Mouse (Mus musculus): ENCODE measurements at regions not wholly inside any gene's neighbourhood (a gene's known extent, or its start where the extent isn't known, plus 50 kb on each side); places are given as distances from the start of the nearest gene placed in this dataset.

DNA sequence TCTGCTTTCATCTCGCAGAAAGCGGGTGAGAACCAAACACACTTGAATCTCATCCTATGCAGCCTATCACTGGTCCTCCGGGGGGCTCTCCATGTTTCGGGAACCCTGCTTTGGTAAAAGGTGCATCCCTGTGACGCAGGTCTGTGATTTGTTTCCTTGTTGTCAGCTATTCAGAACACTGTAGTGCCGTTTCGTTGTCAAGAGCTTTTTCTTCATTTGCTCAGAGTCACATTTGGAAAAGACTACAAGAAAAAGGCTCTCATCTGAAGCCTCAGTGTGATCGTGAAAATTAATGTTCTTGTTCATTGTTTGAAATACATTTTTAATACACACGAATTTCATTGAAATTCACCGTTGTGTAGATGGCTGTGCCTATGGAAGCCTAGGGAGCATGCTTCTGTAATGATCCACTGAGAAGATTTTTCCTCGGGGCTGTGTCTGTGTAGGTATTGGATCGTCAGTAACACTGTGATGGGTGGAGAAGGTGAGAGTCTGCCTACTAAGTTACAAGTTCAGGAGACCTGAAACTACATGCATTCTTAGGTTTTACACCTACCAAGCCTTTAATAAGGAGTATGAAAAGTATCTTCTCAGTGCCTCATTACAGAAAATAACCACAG lies 112.0 kb upstream of the Paqr3 start:
- ATAC-seq (ENCODE audit: insufficient read depth) (no peak), DNase-seq (no peak)
- no peak overlapping the region for H3K27ac ChIP-seq (ENCODE audit: low read depth)
- H3K9ac ChIP-seq = no peak overlapping the region
- H3K9me3 ChIP-seq (ENCODE audit: low read depth, low read length) = no peaks in the 10 kb centered on the region
- no peaks in the 10 kb centered on the region for H3K4me1 ChIP-seq (ENCODE audit: insufficient read depth)
- no peak overlapping the region for H3K4me3 ChIP-seq (ENCODE audit: low read depth, low read length)
- H3K27me3 ChIP-seq (ENCODE audit: insufficient read depth, low read length) = no peaks in the 10 kb centered on the region
- no peaks in the 10 kb centered on the region for H3K36me3 ChIP-seq (ENCODE audit: insufficient read depth)
- WGBS = 76% methylated on average over 12 of the region's 12 CpGs
- no peak for TF ChIP-seq CTCF (IDR thresholded peaks at IDR 0.05; ENCODE audit: low read depth)
- H3K4me2 ChIP-seq = no peak overlapping the region

DNA sequence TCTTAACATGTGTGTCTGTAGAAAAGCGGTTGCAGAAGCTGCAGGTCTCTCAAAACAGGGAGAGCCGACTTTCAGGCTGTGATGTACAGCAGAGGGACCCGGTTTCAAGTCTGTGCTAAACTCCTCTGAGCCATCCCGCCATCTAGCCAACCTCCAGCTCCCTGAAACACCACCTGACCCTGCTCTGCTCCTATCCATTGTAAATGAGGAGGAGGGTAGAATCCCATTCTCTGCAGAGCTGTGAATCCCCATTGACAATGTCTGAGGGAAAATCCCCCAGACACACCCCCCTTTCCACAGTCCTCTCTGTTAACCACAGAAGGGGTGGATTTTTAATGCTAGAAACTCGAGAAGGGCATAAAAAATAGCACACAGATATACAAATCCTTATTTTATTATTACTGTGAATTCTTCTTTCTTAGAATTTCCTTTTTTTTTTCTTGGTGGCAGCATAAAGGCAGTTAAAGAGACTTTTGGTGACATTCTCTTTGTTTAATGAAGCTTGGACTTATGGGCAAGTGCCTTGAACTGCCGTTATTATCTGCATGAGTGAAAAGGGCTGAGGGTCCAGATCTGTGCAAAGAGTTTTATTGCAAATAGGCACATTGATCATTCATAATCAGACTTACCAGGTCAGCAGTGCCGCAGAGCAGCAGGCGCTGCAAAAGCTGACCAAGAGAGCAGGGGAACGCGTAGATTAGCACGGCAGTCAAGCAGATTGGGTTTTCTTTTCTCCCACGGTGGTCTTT lies 111.3 kb upstream of the Paqr3 start:
- no peak for TF ChIP-seq CTCF (IDR thresholded peaks at IDR 0.05; ENCODE audit: low read depth)
- DNase-seq (no peak), ATAC-seq (ENCODE audit: insufficient read depth) (no peak)
- no peaks in the 10 kb centered on the region for H3K36me3 ChIP-seq (ENCODE audit: insufficient read depth)
- no peak overlapping the region for H3K4me2 ChIP-seq
- no peak overlapping the region for H3K9ac ChIP-seq
- no peaks in the 10 kb centered on the region for H3K27me3 ChIP-seq (ENCODE audit: insufficient read depth, low read length)
- no peak overlapping the region for H3K27ac ChIP-seq (ENCODE audit: low read depth)
- no peaks in the 10 kb centered on the region for H3K9me3 ChIP-seq (ENCODE audit: low read depth, low read length)
- no peaks in the 10 kb centered on the region for H3K4me1 ChIP-seq (ENCODE audit: insufficient read depth)
- H3K4me3 ChIP-seq (ENCODE audit: low read depth, low read length) = no peak overlapping the region
- WGBS = 59% methylated on average over 12 of the region's 12 CpGs

DNA sequence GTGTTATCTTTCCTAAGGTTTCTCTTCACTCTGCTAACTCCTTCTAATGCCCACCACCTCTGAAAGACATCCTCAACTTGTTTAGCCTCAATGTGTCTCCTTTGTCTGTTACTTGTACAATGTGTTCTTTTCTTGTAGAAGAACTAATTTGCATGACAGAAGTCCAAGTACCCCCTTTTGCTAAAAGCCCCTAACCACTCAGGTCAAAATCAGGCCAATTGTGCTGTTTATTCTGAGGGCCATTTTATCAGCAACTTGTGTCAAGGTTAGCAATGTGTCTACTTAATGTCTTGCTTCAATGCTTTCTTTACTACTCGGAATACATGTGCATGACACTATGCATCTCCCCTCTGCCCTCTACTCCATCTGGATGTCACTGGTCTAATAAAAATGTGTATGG lies 107.3 kb upstream of the Paqr3 start:
- ATAC-seq (ENCODE audit: insufficient read depth) (no peak), DNase-seq (no peak)
- H3K27ac ChIP-seq (ENCODE audit: low read depth) = no peak overlapping the region
- no peaks in the 10 kb centered on the region for H3K36me3 ChIP-seq (ENCODE audit: insufficient read depth)
- TF ChIP-seq CTCF (IDR thresholded peaks at IDR 0.05; ENCODE audit: low read depth) = no peak
- H3K4me1 ChIP-seq (ENCODE audit: insufficient read depth) = no peaks in the 10 kb centered on the region
- H3K9me3 ChIP-seq (ENCODE audit: low read depth, low read length) = no peaks in the 10 kb centered on the region; the same call in 1 of the 2 replicates
- no peak overlapping the region for H3K9ac ChIP-seq
- no peaks in the 10 kb centered on the region for H3K27me3 ChIP-seq (ENCODE audit: insufficient read depth, low read length)
- H3K4me2 ChIP-seq = no peak overlapping the region
- no peak overlapping the region for H3K4me3 ChIP-seq (ENCODE audit: low read depth, low read length)
- 67% methylated on average over 1 of the region's 1 CpGs for WGBS

GRCm38 (mm10) chr5:97205606-97206005 lies 94.2 kb upstream of the Paqr3 start:
- WGBS = 69% methylated on average over 4 of the region's 4 CpGs
- H3K27me3 ChIP-seq (ENCODE audit: insufficient read depth, low read length) = no peaks in the 10 kb centered on the region
- no peak for DNase-seq

DNA sequence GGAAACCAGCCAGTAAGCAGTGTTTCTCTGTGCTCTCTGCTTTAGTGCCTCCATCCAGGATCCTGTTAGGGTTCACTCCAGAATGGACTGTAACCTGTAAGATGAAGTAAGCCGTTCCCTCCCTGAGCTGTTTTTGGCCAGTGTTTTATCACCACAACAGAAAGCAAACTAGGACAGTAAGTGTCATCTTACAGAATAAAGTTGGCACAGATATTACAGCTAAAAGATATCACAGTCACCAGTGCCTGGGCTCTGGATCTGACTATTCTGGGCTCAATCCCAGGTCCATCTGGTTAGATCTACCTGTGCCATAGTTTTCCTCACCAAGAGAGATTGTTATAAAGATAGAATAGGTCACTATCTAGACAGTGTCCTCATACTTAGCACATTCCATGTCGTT lies 92.9 kb upstream of the Paqr3 start:
- 63% methylated on average over 2 of the region's 2 CpGs for WGBS
- ATAC-seq (ENCODE audit: insufficient read depth) = no peak
- Histone ChIP-seq H3K27me3 (ENCODE audit: insufficient read depth, low read length) (no peaks in the 10 kb centered on the region), H3K9me3 (ENCODE audit: low read depth, low read length) (no peaks in the 10 kb centered on the region), H3K9ac (no peak overlapping the region), H3K36me3 (ENCODE audit: insufficient read depth) (no peaks in the 10 kb centered on the region), H3K27ac (ENCODE audit: low read depth) (no peak overlapping the region), H3K4me2 (no peak overlapping the region), H3K4me1 (ENCODE audit: insufficient read depth) (no peaks in the 10 kb centered on the region), H3K4me3 (ENCODE audit: low read depth, low read length) (no peak overlapping the region)
- DNase-seq = no peak
- no peak for TF ChIP-seq CTCF (IDR thresholded peaks at IDR 0.05; ENCODE audit: low read depth)

More at GRCm38 (mm10) chr5:97205606-97206005, 94.2 kb upstream of the Paqr3 start:
- Histone ChIP-seq H3K4me1 (ENCODE audit: insufficient read depth) (no peaks in the 10 kb centered on the region), H3K36me3 (ENCODE audit: insufficient read depth) (no peaks in the 10 kb centered on the region), H3K9ac (no peak overlapping the region), H3K4me3 (ENCODE audit: low read depth, low read length) (no peak overlapping the region), H3K9me3 (ENCODE audit: low read depth, low read length) (no peaks in the 10 kb centered on the region), H3K27ac (ENCODE audit: low read depth) (no peak overlapping the region), H3K4me2 (no peak overlapping the region)
- no peak for ATAC-seq (ENCODE audit: insufficient read depth)
- no peak for TF ChIP-seq CTCF (IDR thresholded peaks at IDR 0.05; ENCODE audit: low read depth)

- no peak for DNase-seq
- Histone ChIP-seq H3K4me3 (ENCODE audit: low read depth, low read length) (no peak overlapping the region), H3K36me3 (ENCODE audit: insufficient read depth) (no peaks in the 10 kb centered on the region), H3K27ac (ENCODE audit: low read depth) (no peak overlapping the region), H3K27me3 (ENCODE audit: insufficient read depth, low read length) (no peaks in the 10 kb centered on the region), H3K9ac (no peak overlapping the region), H3K4me2 (no peak overlapping the region), H3K4me1 (ENCODE audit: insufficient read depth) (no peaks in the 10 kb centered on the region), H3K9me3 (ENCODE audit: low read depth, low read length) (no peaks in the 10 kb centered on the region)
- ATAC-seq (ENCODE audit: insufficient read depth) = no peak
- 79% methylated on average over 1 of the region's 1 CpGs for WGBS
- no peak for TF ChIP-seq CTCF (IDR thresholded peaks at IDR 0.05; ENCODE audit: low read depth)
Measured at GRCm38 (mm10) chr5:97203646-97204045, 92.2 kb upstream of the Paqr3 start.

- H3K36me3 ChIP-seq (ENCODE audit: insufficient read depth) = no peaks in the 10 kb centered on the region
- H3K4me2 ChIP-seq = no peak overlapping the region
- no peak overlapping the region for H3K4me3 ChIP-seq (ENCODE audit: low read depth, low read length)
- no peak for ATAC-seq (ENCODE audit: insufficient read depth)
- no peak for DNase-seq
- 73% methylated on average over 3 of the region's 3 CpGs for WGBS
- H3K4me1 ChIP-seq (ENCODE audit: insufficient read depth) = no peaks in the 10 kb centered on the region
- H3K27me3 ChIP-seq (ENCODE audit: insufficient read depth, low read length) = no peaks in the 10 kb centered on the region
- no peaks in the 10 kb centered on the region for H3K9me3 ChIP-seq (ENCODE audit: low read depth, low read length)
- H3K27ac ChIP-seq (ENCODE audit: low read depth) = no peak overlapping the region
- TF ChIP-seq CTCF (IDR thresholded peaks at IDR 0.05; ENCODE audit: low read depth) = no peak
- no peak overlapping the region for H3K9ac ChIP-seq
Measured at GRCm38 (mm10) chr5:97202557-97202956, 91.2 kb upstream of the Paqr3 start.

Measured in lung, embryonic 14.5 days (tissue).